Mouse (Mus musculus) embryonic facial prominence, embryonic 11.5 days (tissue): Measurements from ENCODE around the gene 1700021F07Rik. TPM values are rescaled to one million over a fixed set of nuclear protein-coding genes. Genes with fewer than 3 reads are reported as not detected.

Experiments used
- ATAC-seq: fragments of 200-750 bp; cut with Nextera tagmentation; replicated peaks from 2 replicates; pipeline ENCODE4 v1.8.0; 2017; ENCODE audit warnings: low read depth; ENCODE audit not compliant: insufficient number of reproducible peaks, low FRiP score, low TSS enrichment
- DNase-seq: peaks from one replicate; pipeline ENCODE4 v3.0.0-alpha.2; 2015; ENCODE audit warnings: low spot score
- H3K27ac ChIP-seq: fragments of 300-500 bp; sonication (generic); replicated peaks from 2 replicates; pipeline ENCODE4 v1.5.1; 2014; ENCODE audit warnings: mild to moderate bottlenecking, low read depth, low read length, control low read depth
- H3K27me3 ChIP-seq: fragments of 300-500 bp; sonication (generic); 2 replicates; pipeline ENCODE4 v1.6.1; 2014; ENCODE audit warnings: mild to moderate bottlenecking, low read length, moderate library complexity, mixed read lengths; ENCODE audit not compliant: control insufficient read depth, insufficient read depth
- H3K36me3 ChIP-seq: fragments of 300-500 bp; sonication (generic); replicated peaks from 2 replicates; pipeline ENCODE4 v1.6.1; 2014; ENCODE audit warnings: low read depth, mild to moderate bottlenecking, low read length, moderate library complexity, mixed read lengths; ENCODE audit not compliant: control insufficient read depth, insufficient read depth
- H3K4me1 ChIP-seq: fragments of 300-500 bp; sonication (generic); 2 replicates; pipeline ENCODE4 v1.6.1; 2014; ENCODE audit warnings: low read length, mixed read lengths; ENCODE audit not compliant: control insufficient read depth, insufficient read depth
- H3K4me2 ChIP-seq: fragments of 300-500 bp; sonication (generic); 2 replicates; pipeline ENCODE4 v1.6.1; 2014; ENCODE audit warnings: low read depth, mild to moderate bottlenecking, control low read depth, low read length, moderate library complexity
- H3K4me3 ChIP-seq: fragments of 300-500 bp; sonication (generic); 2 replicates; pipeline ENCODE4 v1.5.1; 2014; ENCODE audit warnings: low read depth, low read length, control low read depth
- H3K9ac ChIP-seq: fragments of 300-500 bp; sonication (generic); replicated peaks from 2 replicates; pipeline ENCODE4 v1.6.1; 2014; ENCODE audit warnings: mild to moderate bottlenecking, control low read depth, low read length
- H3K9me3 ChIP-seq: fragments of 300-500 bp; sonication (generic); replicated peaks from 2 replicates; pipeline ENCODE4 v1.6.1; 2016; ENCODE audit warnings: mild to moderate bottlenecking, low read length, inconsistent platforms, mixed read lengths; ENCODE audit not compliant: control insufficient read depth
- WGBS: fragments of 180-500 bp; shearing (Covaris S2); extraction: QIAGEN DNeasy Blood & Tissue Kit; methylation state at CpG from one replicate; pipeline ENCODE4 v1.1.7; 2014; 5-methylcytosine and 5-hydroxymethylcytosine counted together
- polyA plus RNA-seq: library from polyadenylated mRNA; unstranded; fragments of >200 nt; fragmentation: Nextera tagmentation; extraction: Ambion mirVana; gene quantifications from 2 replicates; pipeline ENCODE4 v1.2.1, GENCODE M21; 2014

1700021F07Rik gene
- polyA plus RNA-seq, 1 experiment from 2014 or later: not detected

GRCm38 (mm10) chr2:173545992-173546703 lies 23.8 kb downstream of the 1700021F07Rik start:
- Histone ChIP-seq H3K9ac (no peak overlapping the region), H3K4me1 (no peaks in the 10 kb centered on the region), H3K9me3 (no peaks in the 10 kb centered on the region), H3K27me3 (no peaks in the 10 kb centered on the region), H3K27ac (no peak overlapping the region), H3K36me3 (no peaks in the 10 kb centered on the region), H3K4me3 (no peak overlapping the region), H3K4me2 (no peak overlapping the region)
- ATAC-seq (peak; percentile 57; the same call in 1 of the 2 replicates), DNase-seq (peak; percentile 91)
- 43% methylated on average over 15 of the region's 15 CpGs for WGBS

GRCm38 (mm10) chr2:173549236-173549635 lies 26.9 kb downstream of the 1700021F07Rik start:
- Histone ChIP-seq H3K4me3 (no peak overlapping the region), H3K27ac (no peak overlapping the region), H3K9ac (no peak overlapping the region), H3K4me2 (no peak overlapping the region), H3K4me1 (no peaks in the 10 kb centered on the region), H3K27me3 (no peaks in the 10 kb centered on the region), H3K9me3 (no peaks in the 10 kb centered on the region), H3K36me3 (no peaks in the 10 kb centered on the region)
- DNase-seq: no peak
- 88% methylated on average over 10 of the region's 10 CpGs for WGBS
- ATAC-seq: no peak

- Histone ChIP-seq H3K4me1 (no peaks in the 10 kb centered on the region), H3K27ac (no peak overlapping the region), H3K4me3 (no peak overlapping the region), H3K9ac (no peak overlapping the region), H3K36me3 (no peaks in the 10 kb centered on the region), H3K4me2 (no peak overlapping the region), H3K27me3 (no peaks in the 10 kb centered on the region), H3K9me3 (no peaks in the 10 kb centered on the region)
- ATAC-seq (no peak), DNase-seq (no peak)
- 73% methylated on average over 6 of the region's 6 CpGs for WGBS
Measured at GRCm38 (mm10) chr2:173550681-173551080, 28.3 kb downstream of the 1700021F07Rik start.

- H3K4me3 ChIP-seq: no peak overlapping the region
- no peaks in the 10 kb centered on the region for H3K9me3 ChIP-seq
- no peak overlapping the region for H3K9ac ChIP-seq
- no peaks in the 10 kb centered on the region for H3K36me3 ChIP-seq
- peak; percentile 61 for ATAC-seq
- H3K27ac ChIP-seq: no peak overlapping the region
- H3K27me3 ChIP-seq: no peaks in the 10 kb centered on the region
- peak; percentile 58 for DNase-seq
- H3K4me1 ChIP-seq: no peaks in the 10 kb centered on the region
- no peak overlapping the region for H3K4me2 ChIP-seq
- WGBS: 39% methylated on average over 9 of the region's 9 CpGs
Measured at GRCm38 (mm10) chr2:173553863-173554262, 31.5 kb downstream of the 1700021F07Rik start.

- ATAC-seq (no peak), DNase-seq (no peak)
- H3K9me3 ChIP-seq: no peaks in the 10 kb centered on the region
- H3K4me1 ChIP-seq: no peaks in the 10 kb centered on the region
- H3K9ac ChIP-seq: no peak overlapping the region
- no peak overlapping the region for H3K27ac ChIP-seq
- H3K27me3 ChIP-seq: no peaks in the 10 kb centered on the region
- H3K36me3 ChIP-seq: no peaks in the 10 kb centered on the region
- H3K4me3 ChIP-seq: no peak overlapping the region
- WGBS: 52% methylated on average over 12 of the region's 12 CpGs
- H3K4me2 ChIP-seq: no peak overlapping the region
Measured at GRCm38 (mm10) chr2:173558754-173559396, 36.5 kb downstream of the 1700021F07Rik start.

GRCm38 (mm10) chr2:173561851-173562442 lies 39.6 kb downstream of the 1700021F07Rik start:
- no peaks in the 10 kb centered on the region for H3K4me1 ChIP-seq
- H3K4me2 ChIP-seq: no peak overlapping the region
- H3K9ac ChIP-seq: no peak overlapping the region
- H3K27ac ChIP-seq: no peak overlapping the region
- 44% methylated on average over 5 of the region's 5 CpGs for WGBS
- no peaks in the 10 kb centered on the region for H3K9me3 ChIP-seq
- no peaks in the 10 kb centered on the region for H3K36me3 ChIP-seq
- no peaks in the 10 kb centered on the region for H3K27me3 ChIP-seq
- DNase-seq: peak; percentile 80
- H3K4me3 ChIP-seq: no peak overlapping the region
- no peak for ATAC-seq

- Histone ChIP-seq H3K4me2 (no peak overlapping the region), H3K27me3 (no peaks in the 10 kb centered on the region), H3K4me1 (no peaks in the 10 kb centered on the region), H3K36me3 (no peaks in the 10 kb centered on the region), H3K4me3 (no peak overlapping the region), H3K9ac (no peak overlapping the region), H3K27ac (no peak overlapping the region), H3K9me3 (no peaks in the 10 kb centered on the region)
- 72% methylated on average over 7 of the region's 7 CpGs for WGBS
- ATAC-seq: no peak
- DNase-seq: peak; percentile 47
Measured at GRCm38 (mm10) chr2:173563336-173563735, 41.0 kb downstream of the 1700021F07Rik start.

- Histone ChIP-seq H3K36me3 (no peaks in the 10 kb centered on the region), H3K27ac (no peak overlapping the region), H3K27me3 (no peaks in the 10 kb centered on the region), H3K4me1 (no peaks in the 10 kb centered on the region), H3K9ac (no peak overlapping the region), H3K4me3 (no peak overlapping the region), H3K9me3 (no peaks in the 10 kb centered on the region), H3K4me2 (no peak overlapping the region)
- WGBS: 58% methylated on average over 9 of the region's 9 CpGs
- DNase-seq (peak; percentile 37), ATAC-seq (no peak)
Measured at GRCm38 (mm10) chr2:173564179-173564578, 41.8 kb downstream of the 1700021F07Rik start.
